Mouse (Mus musculus): ENCODE data around the gene Scn5a.

Scn5a gene

DNA sequence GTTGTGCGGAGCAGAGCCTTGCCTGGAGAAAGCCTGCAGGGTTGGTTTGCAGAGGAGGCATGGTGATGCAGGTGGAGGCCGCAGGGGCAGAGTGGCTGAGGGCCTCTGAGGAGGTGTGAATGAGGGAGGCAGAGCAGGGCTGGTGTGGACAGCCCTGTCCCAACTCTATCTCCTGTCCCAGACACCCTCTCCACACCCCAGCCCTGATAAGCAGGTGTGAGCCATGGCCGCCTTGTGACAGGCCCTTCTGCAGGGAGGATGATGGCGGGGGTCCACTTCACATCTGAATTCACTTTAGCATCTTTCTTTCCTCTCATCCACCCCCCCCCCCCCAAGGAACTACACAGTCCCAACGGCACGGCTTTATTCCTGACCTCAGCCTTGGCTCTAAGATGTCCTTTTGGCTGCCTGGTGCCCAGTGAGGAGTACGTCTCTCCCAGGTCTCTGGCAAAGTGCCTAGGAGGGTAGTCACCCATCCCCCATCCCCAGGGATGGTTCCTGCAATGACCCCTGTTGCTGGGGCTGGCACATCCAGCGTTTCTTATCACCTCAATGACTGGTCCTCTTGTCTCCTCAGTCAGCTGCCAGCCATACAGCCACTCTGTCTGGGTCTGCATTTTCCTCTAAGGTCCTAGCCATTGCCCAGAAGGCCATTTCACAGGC, 109.0 kb downstream of the Scn5a start:
- in situ Hi-C loops (cut with MboI; ENCODE audit: low sequenced_read_pairs), result loop anchor here (10.0 kb wide), 1 partner anchor 105 kb away; the partner anchor contains the start of gene Scn5a

DNA sequence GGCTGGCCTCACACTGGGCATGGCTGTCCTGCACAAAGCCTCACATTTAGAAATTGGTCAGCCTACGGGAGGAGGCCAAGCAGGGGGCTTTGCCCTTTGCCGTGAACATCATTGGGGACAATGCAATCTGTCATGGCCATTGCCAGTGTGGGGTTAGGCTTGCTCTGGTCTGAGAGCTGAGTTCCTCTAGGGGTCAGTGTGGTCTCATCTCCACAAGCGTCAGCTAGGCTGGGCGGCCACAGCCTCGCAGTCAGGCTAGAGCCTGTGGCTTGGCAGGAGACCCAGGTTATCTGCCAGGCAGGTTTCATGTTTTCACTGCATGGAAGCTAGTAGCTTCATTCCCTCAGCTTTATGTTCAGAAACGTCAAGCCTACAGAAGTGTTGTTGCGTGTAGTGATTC, 113.2 kb downstream of the Scn5a start:
- in situ Hi-C loops (cut with MboI; ENCODE audit: low sequenced_read_pairs), result loop anchor here (10.0 kb wide), 1 partner anchor 109 kb away; the partner anchor contains the start of gene Scn5a

DNA sequence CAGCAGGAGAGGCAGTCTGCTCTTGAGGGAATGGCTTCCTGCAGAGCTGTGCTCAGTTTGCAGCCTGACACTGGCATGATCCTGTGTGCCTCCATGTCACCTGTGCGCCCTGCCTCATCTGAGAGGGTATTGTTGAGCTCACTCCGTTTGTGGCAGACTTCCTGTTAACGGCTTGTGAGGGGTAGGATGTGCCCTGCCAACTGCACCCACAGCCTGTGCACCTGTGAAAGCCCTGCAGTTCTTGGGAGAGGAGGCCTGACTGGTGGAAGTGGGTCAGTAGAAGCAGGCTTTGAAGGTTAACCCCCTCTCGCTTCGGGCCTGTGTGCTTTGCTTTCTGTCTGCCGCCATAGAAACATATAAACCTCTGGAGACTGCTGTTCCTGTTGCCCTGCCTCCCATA, 113.8 kb downstream of the Scn5a start:
- in situ Hi-C loops (cut with MboI; ENCODE audit: low sequenced_read_pairs), result loop anchor here (10.0 kb wide), 1 partner anchor 110 kb away; the partner anchor contains the start of gene Scn5a

DNA sequence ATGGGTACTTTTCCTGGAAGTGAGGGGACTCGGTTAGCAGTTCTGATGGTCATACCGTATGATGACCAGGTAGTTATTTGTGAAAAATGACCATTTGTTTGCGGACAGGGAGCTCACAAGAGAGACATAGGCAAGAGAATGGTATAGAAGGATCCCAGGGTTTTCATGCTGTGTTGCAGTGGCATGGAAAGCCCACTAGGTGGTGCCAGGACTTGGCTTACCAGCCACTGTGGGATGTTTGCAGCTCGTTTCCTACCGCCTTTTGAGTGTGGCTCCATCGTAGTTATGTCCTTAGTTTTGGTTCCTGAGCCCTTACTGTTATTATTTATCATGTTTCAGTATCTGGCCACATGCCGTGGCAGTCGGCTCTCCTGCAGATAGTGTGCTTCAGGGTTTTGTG, 118.4 kb downstream of the Scn5a start:
- in situ Hi-C loops (cut with MboI; ENCODE audit: low sequenced_read_pairs), result loop anchor here (10.0 kb wide), 1 partner anchor 114 kb away; the partner anchor contains the start of gene Scn5a

DNA sequence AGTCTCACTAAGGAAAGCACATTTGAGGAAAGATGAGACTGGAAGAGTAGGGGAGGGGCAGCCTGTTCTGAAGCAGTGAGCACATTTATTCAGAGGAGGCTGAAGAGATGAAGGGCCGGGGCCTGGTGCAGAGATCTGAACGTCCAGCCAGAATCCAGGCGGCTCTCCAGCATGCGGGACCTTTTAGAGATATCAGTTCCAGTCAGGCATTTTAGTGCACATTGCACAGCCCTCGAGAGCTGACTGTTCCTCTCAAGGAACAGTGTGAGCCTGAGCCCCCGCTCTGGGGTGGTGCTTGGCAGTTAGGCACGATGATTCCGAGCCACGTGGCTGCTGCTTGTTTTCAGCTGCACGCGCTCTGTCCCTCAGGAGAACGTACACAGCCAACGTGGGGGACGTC, 121.7 kb downstream of the Scn5a start:
- in situ Hi-C loops (cut with MboI; ENCODE audit: low sequenced_read_pairs), result no loop called here

DNA sequence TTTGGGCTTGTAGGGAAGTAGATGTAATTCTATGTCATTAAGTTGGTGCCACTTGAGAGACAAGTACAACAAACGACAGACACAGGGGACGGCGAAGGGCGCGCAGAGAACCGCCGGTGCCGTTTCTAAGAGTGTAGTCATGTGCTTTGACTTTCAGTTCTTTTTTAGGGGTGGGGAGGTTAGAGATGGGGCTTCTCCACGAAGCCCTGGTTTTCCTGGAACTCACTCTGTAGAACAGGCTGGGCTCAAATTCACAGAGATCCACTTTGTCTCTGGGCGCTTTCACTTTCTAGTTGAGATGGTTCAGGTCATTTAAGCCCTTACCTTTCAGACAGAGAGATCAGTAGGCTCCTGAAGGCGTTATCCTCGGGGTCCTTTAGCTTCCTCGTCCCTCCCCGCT, 122.8 kb downstream of the Scn5a start:
- in situ Hi-C loops (cut with MboI; ENCODE audit: low sequenced_read_pairs), result no loop called here

DNA sequence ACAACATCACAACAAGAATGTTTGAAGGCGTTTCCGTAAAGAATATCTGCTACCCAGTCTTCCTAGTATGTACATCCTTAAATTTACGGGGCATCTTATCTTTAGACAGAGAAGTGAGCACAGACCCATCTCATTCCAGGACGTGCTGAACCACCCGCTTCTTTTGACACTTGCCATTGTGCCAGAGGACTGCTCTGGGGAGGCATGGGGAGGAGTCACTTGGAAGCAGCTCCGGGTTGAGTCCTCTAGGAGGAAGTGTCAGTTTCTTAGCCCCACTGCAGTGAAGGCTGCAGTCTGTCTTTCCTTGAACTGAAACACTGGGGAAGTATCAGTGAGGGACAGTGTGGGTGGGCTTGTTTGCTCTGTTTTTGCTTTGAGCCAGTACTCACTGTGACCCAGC, 133.1 kb downstream of the Scn5a start:
- in situ Hi-C loops (cut with MboI; ENCODE audit: low sequenced_read_pairs), result no loop called here

DNA sequence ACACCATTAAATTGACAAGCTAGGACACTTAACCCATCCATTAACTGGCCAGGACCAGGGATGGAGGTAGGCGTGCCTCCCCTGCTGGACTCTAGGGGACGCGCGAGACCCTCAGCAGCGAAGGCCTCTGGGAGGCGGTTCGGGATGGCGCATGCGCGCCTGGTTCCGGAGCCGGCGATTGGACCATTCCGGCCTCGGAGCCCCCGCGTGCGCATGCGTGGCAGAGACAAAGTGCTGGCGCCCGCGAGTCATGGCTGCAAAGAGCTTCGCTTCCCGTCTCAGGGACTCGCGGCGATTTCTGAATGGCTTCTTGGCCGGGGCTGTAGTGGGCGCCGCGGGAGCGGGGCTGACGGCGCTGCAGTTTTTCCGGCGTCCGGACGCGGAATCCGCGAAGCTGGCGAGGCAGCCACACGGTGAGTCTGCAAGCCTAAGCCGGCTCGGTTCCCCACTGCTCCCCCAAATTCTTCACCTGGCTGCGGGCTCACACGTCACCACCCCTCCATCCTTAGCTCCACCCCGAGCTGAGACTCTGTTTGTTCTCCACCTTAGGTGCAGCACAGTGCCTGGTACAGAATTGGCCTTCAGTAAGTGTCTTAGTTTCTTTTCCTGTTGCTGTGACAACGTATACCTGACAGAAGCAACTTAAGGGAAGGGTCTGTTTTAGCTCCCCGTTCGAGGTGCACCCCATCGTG, 133.9 kb downstream of the Scn5a start, which contains the start of gene Exog:
Gene Exog (plus strand): TSS at position 206 of the 692 bp plus-strand sequence.
- in situ Hi-C loops (cut with MboI; ENCODE audit: low sequenced_read_pairs), result no loop called here

DNA sequence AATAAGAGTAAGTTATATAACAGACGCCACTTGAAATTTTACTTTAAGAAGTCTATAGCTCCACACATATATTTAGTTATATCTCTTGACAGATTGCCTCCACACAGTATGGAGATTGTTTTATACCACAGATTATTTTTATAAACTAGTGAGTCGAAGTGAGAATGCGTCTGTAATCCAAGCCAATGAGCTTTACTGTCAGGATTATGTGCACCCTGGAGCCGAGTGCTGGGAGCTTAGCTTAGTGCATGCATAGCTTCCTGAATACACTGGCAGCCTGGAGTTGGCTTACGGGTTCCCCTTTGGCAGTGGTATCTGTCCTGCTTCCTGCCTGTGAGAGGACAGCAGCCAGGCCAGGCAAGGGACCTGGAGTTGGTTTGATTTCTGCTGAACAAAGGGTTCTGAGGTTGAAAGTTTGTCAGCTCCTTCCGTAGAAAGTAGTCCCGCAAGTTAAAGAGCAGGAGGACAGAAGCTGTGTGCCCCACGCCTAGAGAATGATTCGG, 140.3 kb downstream of the Scn5a start:
- in situ Hi-C loops (cut with MboI; ENCODE audit: low sequenced_read_pairs), result no loop called here

DNA sequence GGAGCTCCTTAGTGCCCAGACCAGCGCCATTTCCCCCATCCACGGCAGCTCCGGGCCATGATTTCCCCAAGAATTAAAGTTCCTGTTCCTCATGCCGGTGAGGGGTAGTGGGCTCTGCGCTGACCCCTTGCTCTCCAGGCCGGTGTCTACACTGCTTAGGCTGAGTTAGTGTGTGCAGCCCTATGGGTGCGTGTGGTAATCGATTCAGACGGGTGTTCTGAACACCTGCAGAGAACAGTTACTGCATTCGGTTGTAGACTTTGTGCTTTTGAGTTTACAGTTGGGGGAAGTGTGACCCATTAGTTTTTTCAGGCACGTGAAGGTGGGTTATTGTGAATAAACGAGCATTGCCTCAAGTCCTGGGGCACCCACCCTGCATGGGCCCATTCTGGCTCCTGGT, 140.8 kb downstream of the Scn5a start:
- in situ Hi-C loops (cut with MboI; ENCODE audit: low sequenced_read_pairs), result no loop called here

DNA sequence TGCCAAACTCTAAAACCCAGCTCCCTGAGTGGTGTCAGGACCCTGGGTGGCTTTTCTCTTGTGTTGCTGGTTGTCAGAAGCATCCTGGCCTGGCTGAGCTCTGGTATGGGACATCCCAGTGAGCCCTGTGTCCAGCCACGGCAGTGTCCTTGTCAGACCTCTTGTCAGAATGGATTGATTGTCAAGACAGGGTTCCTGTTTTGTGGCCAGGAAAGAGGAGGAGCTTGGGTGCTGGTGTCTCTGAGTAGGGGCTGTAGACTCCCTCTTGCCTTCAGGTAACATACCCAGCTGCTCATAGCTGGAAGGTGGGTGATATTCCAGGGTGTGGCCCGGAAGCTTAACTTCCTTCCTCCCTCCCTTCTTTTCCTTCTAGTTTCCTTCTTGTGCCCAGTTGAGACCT, 143.0 kb downstream of the Scn5a start:
- in situ Hi-C loops (cut with MboI; ENCODE audit: low sequenced_read_pairs), result no loop called here

Data from CH12F3 (cell line).